Mouse (Mus musculus) frontal cortex, adult (tissue): Measurements from ENCODE around the gene Scgb1b18.
"Not testable (repeated sequence)": the region's sequence is repeated elsewhere in the genome, so short reads cannot be mapped to it uniquely, and the experiment has no call there.

Experiments used
- ATAC-seq: cut with Nextera tagmentation; 2 replicates; pipeline ENCODE4 v1.9.2; 2017; ENCODE audit warnings: mild to moderate bottlenecking, moderate library complexity, mixed read lengths; ENCODE audit not compliant: low TSS enrichment

The Scgb1b18 gene

GRCm38 (mm10) chr7:33185268-33185667 is at the start of gene Scgb1b18:
TSS of gene Scgb1b18 (plus strand) at chr7:33185568.
- not testable (repeated sequence) for ATAC-seq

- not testable (repeated sequence) for ATAC-seq
Measured at GRCm38 (mm10) chr7:33173764-33174163, 11.6 kb upstream of the Scgb1b18 start, which contains the start of gene Scgb2b18. TSS of gene Scgb2b18 (minus strand) at chr7:33173864.
